Mouse (Mus musculus): ENCODE measurements around the gene Catip.

The Catip gene

DNA sequence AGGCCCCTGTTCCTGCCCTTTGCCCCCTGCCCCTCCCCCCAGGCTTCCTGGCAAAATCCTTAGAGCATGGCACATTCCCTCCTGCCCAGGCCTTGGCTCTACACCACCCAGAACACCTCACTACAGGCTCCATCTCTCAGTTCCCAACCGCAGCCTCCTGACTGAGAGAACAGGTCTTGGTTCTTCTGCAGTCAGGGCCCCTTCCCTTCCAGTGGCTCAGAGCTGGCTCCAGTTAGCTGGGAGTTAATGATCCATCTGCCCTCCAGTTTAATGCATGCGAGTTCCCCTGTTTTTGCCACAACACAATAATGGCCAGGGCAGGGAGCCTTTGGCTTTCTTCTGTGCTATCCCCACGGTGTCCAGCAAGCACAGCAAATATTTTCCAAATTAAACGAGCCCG lies 18.7 kb upstream of the Catip start:
- no peak for DNase-seq (ENCODE audit: low spot score)

- DNase-seq (ENCODE audit: low spot score): no peak
These were observed 17.6 kb upstream of the Catip start for GRCm38 (mm10) chr1:74344163-74344916.

DNA sequence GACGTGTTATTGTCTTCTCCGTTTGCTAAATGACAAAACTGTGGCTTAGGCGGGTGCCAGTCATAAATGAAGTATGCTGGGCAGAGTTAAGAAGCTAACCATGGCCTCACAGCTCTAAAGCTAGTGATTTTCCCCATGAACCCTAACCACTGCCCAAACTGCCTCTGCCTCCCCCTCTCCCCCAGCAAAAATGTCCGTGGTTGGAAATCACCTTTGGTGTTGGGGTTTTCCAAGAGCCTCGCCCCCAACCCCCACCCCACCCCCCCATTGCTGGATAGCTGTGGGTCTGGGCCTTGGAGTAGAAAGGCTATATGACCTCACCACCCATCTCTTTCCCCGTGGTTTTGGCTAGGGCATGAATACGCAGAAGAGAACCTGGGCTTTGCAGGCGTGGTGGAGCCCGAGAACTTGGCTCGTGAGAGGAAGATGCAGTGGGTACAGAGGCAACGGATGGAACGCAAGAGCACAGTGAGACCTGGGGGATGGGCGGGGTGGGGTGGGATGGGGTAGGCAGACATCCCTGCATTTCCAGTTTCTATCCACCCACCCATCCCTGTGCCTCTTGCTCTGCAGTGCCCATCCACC lies 10.6 kb upstream of the Catip start:
- no peak for DNase-seq (ENCODE audit: low spot score)

- DNase-seq (ENCODE audit: low spot score): no peak
These were observed 9.3 kb upstream of the Catip start for GRCm38 (mm10) chr1:74352532-74353096.

GRCm38 (mm10) chr1:74353453-74354229 lies 8.3 kb upstream of the Catip start:
- DNase-seq (ENCODE audit: low spot score): no peak

DNA sequence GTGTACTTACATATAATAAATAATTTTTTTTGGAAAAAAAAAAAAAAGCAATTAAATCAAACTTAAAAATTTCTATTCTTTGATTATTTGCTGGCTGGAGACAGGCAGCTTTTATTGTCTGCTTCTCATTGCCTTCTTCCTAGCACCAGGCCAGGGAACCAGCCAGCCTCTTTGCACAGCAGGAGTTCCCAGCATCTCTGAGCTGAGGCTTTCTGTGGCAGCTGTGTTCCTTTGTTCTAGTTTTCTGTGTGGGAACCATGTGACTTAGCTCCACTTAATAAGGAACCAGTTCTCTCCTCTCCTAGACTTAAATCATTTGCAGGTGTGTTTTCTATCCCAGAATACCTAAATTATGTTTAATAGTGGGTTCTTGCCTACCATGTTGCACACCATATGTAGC lies 4.4 kb upstream of the Catip start:
- DNase-seq (ENCODE audit: low spot score): no peak

DNA sequence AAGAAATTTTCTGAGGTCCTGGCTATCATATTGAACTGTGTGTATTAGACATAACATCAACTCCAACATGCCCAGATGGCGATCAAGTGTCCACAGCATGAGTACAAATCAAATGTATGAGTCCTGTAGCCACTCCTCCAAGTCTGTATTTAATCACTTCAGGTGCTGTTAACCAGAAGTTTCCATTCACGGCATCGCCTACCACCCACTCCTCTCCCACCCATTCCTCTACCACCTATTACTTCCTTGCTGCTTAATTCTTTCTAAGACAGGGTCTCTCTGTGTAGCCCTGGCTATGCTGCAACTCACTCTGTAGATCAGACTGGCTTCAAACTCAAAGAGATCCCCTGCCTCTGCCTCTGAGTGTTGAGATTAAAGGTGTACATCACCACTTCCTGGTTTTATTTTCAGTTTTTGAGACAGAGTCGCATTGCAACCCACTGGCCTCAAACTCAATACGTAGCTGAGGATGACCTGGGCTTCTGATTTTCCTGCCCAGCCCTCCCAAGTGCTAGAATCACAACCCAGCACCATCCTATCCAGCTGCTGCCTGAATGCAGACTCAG lies 1.9 kb upstream of the Catip start:
- DNase-seq (ENCODE audit: low spot score): no peak

DNA sequence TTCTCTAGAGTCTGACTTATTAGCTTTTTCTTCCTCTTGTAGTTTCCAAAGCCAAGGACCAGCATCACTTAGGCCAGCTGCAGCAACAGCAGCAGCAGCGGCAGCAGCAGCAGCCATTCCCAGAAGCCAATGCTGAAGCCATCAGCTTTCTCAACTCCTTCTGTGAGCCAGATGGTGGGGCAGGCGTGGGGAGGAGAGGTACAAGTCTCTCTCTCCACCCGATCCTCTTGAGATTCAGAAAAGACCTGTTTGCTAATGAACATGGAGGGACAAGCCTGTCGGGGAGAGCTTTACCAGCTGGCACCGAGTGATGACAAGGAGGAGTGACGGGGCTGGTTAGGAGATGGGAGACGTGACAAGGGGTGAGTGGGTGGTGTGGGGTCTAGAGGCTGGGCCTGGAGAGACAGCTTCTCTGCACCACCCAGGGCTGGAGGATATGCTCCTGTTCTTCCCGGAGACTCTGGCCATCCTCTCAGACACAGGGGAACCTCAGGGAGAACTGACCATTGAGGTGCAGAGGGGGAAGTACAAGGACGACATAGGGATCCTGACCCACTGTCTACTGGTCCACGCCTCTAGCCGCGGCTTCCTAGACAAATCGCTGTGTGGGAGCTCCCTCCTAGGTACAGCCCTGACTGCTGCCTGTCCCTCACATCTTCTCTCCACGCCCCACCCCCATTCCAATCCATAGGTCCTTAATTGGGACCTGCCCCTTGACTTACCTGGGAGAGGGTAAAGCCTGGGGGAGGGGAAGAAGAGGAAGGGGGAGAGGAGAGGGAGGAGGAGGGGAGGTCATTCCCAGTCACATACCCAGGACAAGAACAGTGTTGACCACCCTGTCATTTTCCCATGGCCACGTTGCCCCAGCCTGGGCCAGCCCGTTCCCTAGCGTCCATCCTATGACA lies 669 bp downstream of the Catip start:
- DNase-seq (ENCODE audit: low spot score): no peak

- no peak for DNase-seq (ENCODE audit: low spot score)
These were observed 1.5 kb downstream of the Catip start for GRCm38 (mm10) chr1:74363437-74363836.

GRCm38 (mm10) chr1:74364270-74364669 lies 2.4 kb downstream of the Catip start:
- no peak for DNase-seq (ENCODE audit: low spot score)

GRCm38 (mm10) chr1:74367886-74368645 lies 6.2 kb downstream of the Catip start:
- DNase-seq (ENCODE audit: low spot score): no peak

GRCm38 (mm10) chr1:74370040-74370439 lies 8.1 kb downstream of the Catip start:
- no peak for DNase-seq (ENCODE audit: low spot score)

DNA sequence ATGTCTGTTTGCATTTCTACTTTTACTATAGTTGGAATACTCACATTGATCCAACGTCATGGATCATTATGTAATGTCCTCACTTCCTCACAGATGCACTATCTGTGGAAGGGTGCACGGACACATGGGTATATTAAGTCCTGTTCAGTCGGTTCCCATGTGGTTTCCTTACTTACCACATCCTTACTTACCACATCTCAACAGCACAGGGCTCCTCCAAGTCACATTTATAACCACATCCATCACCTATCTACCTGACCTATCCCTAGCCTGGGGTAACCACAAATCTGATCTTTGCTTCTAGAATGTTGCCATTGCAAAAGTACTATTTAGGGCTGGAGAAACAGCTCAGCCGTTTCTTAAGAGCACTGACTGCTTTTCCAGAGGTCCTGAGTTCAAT lies 11.5 kb downstream of the Catip start:
- DNase-seq (ENCODE audit: low spot score): no peak

- no peak for DNase-seq (ENCODE audit: low spot score)
These were observed 13.1 kb downstream of the Catip start, which contains the start of gene Slc11a1 for GRCm38 (mm10) chr1:74374980-74375379. TSS of gene Slc11a1 (plus strand) at chr1:74375195.

DNA sequence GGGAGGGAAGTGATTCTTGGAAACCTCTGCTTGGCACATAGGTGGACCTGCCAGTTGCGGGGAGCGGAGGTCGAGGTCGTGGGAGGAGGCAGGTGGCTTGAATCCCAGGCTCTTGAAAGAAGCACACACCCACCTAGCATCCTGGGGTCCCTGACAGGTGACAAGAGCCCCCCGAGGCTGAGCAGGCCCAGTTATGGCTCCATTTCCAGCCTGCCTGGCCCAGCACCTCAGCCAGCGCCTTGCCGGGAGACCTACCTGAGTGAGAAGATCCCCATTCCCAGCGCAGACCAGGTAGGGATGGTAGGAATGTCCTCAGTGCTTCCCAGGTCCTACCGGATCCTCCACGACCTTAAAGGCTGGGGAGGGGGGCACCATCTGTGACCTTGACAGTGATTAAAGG lies 13.7 kb downstream of the Catip start:
- no peak for DNase-seq (ENCODE audit: low spot score)

- no peak for DNase-seq (ENCODE audit: low spot score)
These were observed 14.5 kb downstream of the Catip start for GRCm38 (mm10) chr1:74376396-74376795.

- no peak for DNase-seq (ENCODE audit: low spot score)
These were observed 17.2 kb downstream of the Catip start for GRCm38 (mm10) chr1:74379058-74379504.

- DNase-seq (ENCODE audit: low spot score): no peak
These were observed 18.6 kb downstream of the Catip start for GRCm38 (mm10) chr1:74380484-74380883.

- DNase-seq (ENCODE audit: low spot score): no peak
These were observed 19.7 kb downstream of the Catip start for GRCm38 (mm10) chr1:74381588-74382021.

DNA sequence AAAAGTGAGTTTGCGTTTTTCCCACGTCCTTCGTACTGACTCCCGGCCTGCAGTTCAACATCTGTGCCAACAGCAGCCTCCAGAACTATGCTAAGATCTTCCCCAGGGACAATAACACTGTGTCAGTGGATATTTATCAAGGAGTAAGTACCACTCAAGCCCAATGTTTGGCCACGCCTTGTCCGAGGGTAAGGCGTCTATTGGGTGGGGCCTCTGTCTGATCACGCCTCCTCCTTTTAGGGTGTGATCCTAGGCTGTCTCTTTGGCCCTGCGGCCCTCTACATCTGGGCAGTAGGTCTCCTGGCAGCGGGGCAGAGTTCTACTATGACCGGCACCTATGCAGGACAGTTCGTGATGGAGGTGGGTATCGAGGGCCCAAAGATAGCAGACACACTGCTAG lies 21.5 kb downstream of the Catip start:
- DNase-seq (ENCODE audit: low spot score): no peak
